Mouse (Mus musculus) MEL (cell line): ENCODE measurements around the gene Rab10. TPM values are rescaled to one million over a fixed set of nuclear protein-coding genes. Genes with fewer than 3 reads are reported as not detected.
"Not testable (repeated sequence)": the region's sequence is repeated elsewhere in the genome, so short reads cannot be mapped to it uniquely, and the experiment has no call there.

Experiments
- DNase-seq: peaks from one replicate; pipeline ENCODE4 v3.0.0; 2011; ENCODE audit warnings: low read depth, low spot score
- H3K27ac ChIP-seq: 2 replicates; pipeline ENCODE4 v1.5.1; 2012; ENCODE audit warnings: low read depth, mild to moderate bottlenecking, control low read depth, low read length, moderate library complexity; ENCODE audit not compliant: control insufficient read depth
- H3K27me3 ChIP-seq, 2 experiments: fragments of 150-350 bp in 1 of 2; sonication (generic) in 1 of 2; 2 replicates each; pipeline ENCODE4 v1.6.1; 2012; ENCODE audit warnings: low read length in 2 of 2, mild to moderate bottlenecking in 2 of 2, improper control_type of control experiment in 1 of 2, moderate library complexity in 1 of 2; ENCODE audit not compliant: insufficient read depth in 2 of 2, control insufficient read depth in 1 of 2
- H3K36me3 ChIP-seq, 2 experiments: 2 replicates each; pipeline ENCODE4 v1.6.1; 2012 to 2014; ENCODE audit warnings: low read length in 2 of 2, improper control_type of control experiment in 1 of 2, inconsistent platforms in 1 of 2, mild to moderate bottlenecking in 1 of 2; ENCODE audit not compliant: insufficient read depth in 2 of 2, control insufficient read depth in 1 of 2
- H3K4me1 ChIP-seq, 2 experiments: fragments of 150-350 bp in 1 of 2; sonication (generic) in 1 of 2; 2 replicates each; pipeline ENCODE4 v1.6.1; 2012; ENCODE audit warnings: low read length in 2 of 2, improper control_type of control experiment in 1 of 2, mild to moderate bottlenecking in 1 of 2; ENCODE audit not compliant: insufficient read depth in 2 of 2, control insufficient read depth in 1 of 2
- H3K4me3 ChIP-seq, 2 experiments: fragments of 150-350 bp in 1 of 2; sonication (generic) in 1 of 2; 2 replicates each; pipeline ENCODE4 v1.5.1; 2012; ENCODE audit warnings: low read depth in 2 of 2, low read length in 2 of 2, mild to moderate bottlenecking in 2 of 2, moderate library complexity in 2 of 2, control low read depth in 1 of 2, improper control_type of control experiment in 1 of 2; ENCODE audit not compliant: control insufficient read depth in 1 of 2, insufficient read depth in 1 of 2
- H3K79me2 ChIP-seq: 2 replicates; pipeline ENCODE4 v1.6.1; 2012; ENCODE audit warnings: mild to moderate bottlenecking, low read length, moderate library complexity; ENCODE audit not compliant: control insufficient read depth, poor library complexity, insufficient read depth
- H3K9ac ChIP-seq: 2 replicates; pipeline ENCODE4 v1.6.1; 2012; ENCODE audit warnings: low read depth, mild to moderate bottlenecking, control low read depth, low read length, moderate library complexity; ENCODE audit not compliant: control insufficient read depth, poor library complexity, severe bottlenecking
- H3K9me3 ChIP-seq: fragments of 150-350 bp; sonication (generic); replicated peaks from 2 replicates; pipeline ENCODE4 v1.6.1; 2012; ENCODE audit warnings: mild to moderate bottlenecking, low read length, improper control_type of control experiment, moderate library complexity; ENCODE audit not compliant: insufficient read depth
- CTCF ChIP-seq, 3 experiments: IDR thresholded peaks in 2 of 3; conservative IDR thresholded peaks in 1 of 3; 2 replicates each; pipeline ENCODE4 v1.5.1; 2011 to 2012; ENCODE audit warnings: low read length in 3 of 3, low read depth in 2 of 3, mild to moderate bottlenecking in 2 of 3, improper control_type of control experiment in 1 of 3, inconsistent platforms in 1 of 3, mixed read lengths in 1 of 3, moderate library complexity in 1 of 3; ENCODE audit not compliant: control insufficient read depth in 1 of 3, insufficient read depth in 1 of 3, poor library complexity in 1 of 3, severe bottlenecking in 1 of 3
- ELF1 ChIP-seq: IDR thresholded peaks from 2 replicates; pipeline ENCODE4 v1.6.1; 2014; ENCODE audit warnings: low read depth, mild to moderate bottlenecking, inconsistent platforms, low read length, improper control_type of control experiment, moderate library complexity
- MAFK ChIP-seq: IDR thresholded peaks from 2 replicates; pipeline ENCODE4 v1.6.1; 2011; ENCODE audit warnings: low read depth, mild to moderate bottlenecking, low read length, improper control_type of control experiment, borderline replicate concordance
- MAX ChIP-seq: IDR thresholded peaks from 2 replicates; pipeline ENCODE4 v1.6.1; 2011; ENCODE audit warnings: low read length, improper control_type of control experiment
- MAZ ChIP-seq: IDR thresholded peaks from 2 replicates; pipeline ENCODE4 v1.6.1; 2012; ENCODE audit warnings: low read depth, mild to moderate bottlenecking, inconsistent platforms, low read length, improper control_type of control experiment
- MEF2A ChIP-seq: IDR thresholded peaks from 2 replicates; pipeline ENCODE4 v1.6.1; 2014; ENCODE audit warnings: low read depth, mild to moderate bottlenecking, inconsistent platforms, low read length, improper control_type of control experiment; ENCODE audit not compliant: poor library complexity, insufficient replicate concordance, severe bottlenecking; ENCODE audit errors: extremely low read depth
- MXI1 ChIP-seq: IDR thresholded peaks from 2 replicates; pipeline ENCODE4 v1.6.1; 2011; ENCODE audit warnings: mild to moderate bottlenecking, low read depth, low read length, improper control_type of control experiment
- MYC ChIP-seq: IDR thresholded peaks from 2 replicates; pipeline ENCODE4 v1.6.1; 2011; ENCODE audit warnings: low read depth, mild to moderate bottlenecking, low read length, improper control_type of control experiment, moderate library complexity
- RAD21 ChIP-seq: IDR thresholded peaks from 2 replicates; pipeline ENCODE4 v1.6.1; 2011; ENCODE audit warnings: mild to moderate bottlenecking, low read depth, low read length, improper control_type of control experiment
- RCOR1 ChIP-seq: IDR thresholded peaks from 2 replicates; pipeline ENCODE4 v1.6.1; 2012; ENCODE audit warnings: low read depth, mild to moderate bottlenecking, inconsistent platforms, low read length, improper control_type of control experiment
- SMC3 ChIP-seq: IDR thresholded peaks from 2 replicates; pipeline ENCODE4 v1.6.1; 2011; ENCODE audit warnings: low read depth, low read length, improper control_type of control experiment
- TCF12 ChIP-seq: IDR thresholded peaks from 2 replicates; pipeline ENCODE4 v1.6.1; 2014; ENCODE audit warnings: low read depth, mild to moderate bottlenecking, inconsistent platforms, low read length, improper control_type of control experiment, moderate library complexity
- ZC3H11A ChIP-seq: IDR thresholded peaks from 2 replicates; pipeline ENCODE4 v1.6.1; 2012; ENCODE audit warnings: low read depth, mild to moderate bottlenecking, inconsistent platforms, low read length, improper control_type of control experiment
- ZNF384 ChIP-seq: IDR thresholded peaks from 2 replicates; pipeline ENCODE4 v1.6.1; 2012; ENCODE audit warnings: low read depth, mild to moderate bottlenecking, inconsistent platforms, low read length, improper control_type of control experiment
- polyA plus RNA-seq, 2 experiments: library from polyadenylated mRNA; stranded (reverse) in 1 of 2; unstranded in 1 of 2; fragments of >175 nt in 1 of 2; fragments of >200 nt in 1 of 2; gene quantifications; 2 replicates each; pipeline versions ENCODE4 v1.2.1 to v1.2.4; 2012; ENCODE audit warnings: low replicate concordance in 2 of 2, low read depth in 1 of 2; ENCODE audit not compliant: insufficient read length in 2 of 2, insufficient read depth in 1 of 2, missing spikeins in 1 of 2
- total RNA-seq: library from RNA; depleted of rRNA; stranded (reverse); fragments of 300-350 nt; gene quantifications from 2 replicates; pipeline ENCODE4 v1.2.3, GENCODE M21; 2012

Rab10 gene
- total and polyA plus RNA-seq, 3 experiments = 41.3 to 71.8 (median 67.7) TPM

- H3K36me3 ChIP-seq = peaks cover 4 to 17% of the 10 kb centered on the region in 2 experiments; a peak in 3 of 4 replicates
- H3K27me3 ChIP-seq = no peaks in the 10 kb centered on the region
- no peak overlapping the region for H3K27ac ChIP-seq
- peaks cover 57% of the 10 kb centered on the region for H3K79me2 ChIP-seq
- no peak for TF ChIP-seq TCF12
- TF ChIP-seq MEF2A = no peak
- peak; percentile 48; the same call in 1 of the 2 replicates for TF ChIP-seq ZNF384
- no peak for TF ChIP-seq CTCF (IDR thresholded peaks at IDR 0.05 in 2 of 3, conservative IDR thresholded peaks at IDR 0.05 in 1 of 3; ENCODE audit: control insufficient read depth in 1 of 3, insufficient read depth in 1 of 3, low read depth in 2 of 3, low read length in 3 of 3, poor library complexity in 1 of 3, severe bottlenecking in 1 of 3)
- peak overlapping the region; percentile 90 for H3K9ac ChIP-seq
- peaks cover 8 to 12% of the 10 kb centered on the region in 2 experiments; a peak in 3 of 4 replicates for H3K4me1 ChIP-seq
- peak; percentile 44 for DNase-seq
- H3K9me3 ChIP-seq = no peaks in the 10 kb centered on the region
- H3K4me3 ChIP-seq = peak overlapping the region; percentile 89 to 94
Measured at GRCm38 (mm10) chr12:3307587-3307986, 2.2 kb downstream of the Rab10 start.

- Histone ChIP-seq H3K4me3 (no peak overlapping the region), H3K27me3 (no peaks in the 10 kb centered on the region), H3K9ac (no peak overlapping the region), H3K36me3 (peaks cover 8 to 11% of the 10 kb centered on the region in 2 experiments), H3K4me1 (peaks cover 5 to 10% of the 10 kb centered on the region in 2 experiments; a peak in 3 of 4 replicates), H3K79me2 (peaks cover 76% of the 10 kb centered on the region), H3K9me3 (no peaks in the 10 kb centered on the region), H3K27ac (no peak overlapping the region)
- DNase-seq = no peak
- TF ChIP-seq MAZ (no peak), RCOR1 (no peak), ZC3H11A (0 out of 2 replicates have a peak, but pooled peaks have one; percentile 4), ELF1 (no peak), MAFK (no peak), MAX (0 out of 2 replicates have a peak, but pooled peaks have one; percentile 28), CTCF (IDR thresholded peaks at IDR 0.05 in 2 of 3, conservative IDR thresholded peaks at IDR 0.05 in 1 of 3; ENCODE audit: control insufficient read depth in 1 of 3, insufficient read depth in 1 of 3, low read depth in 2 of 3, low read length in 3 of 3, poor library complexity in 1 of 3, severe bottlenecking in 1 of 3) (peak in 1 of 3 experiments; percentile 42; a peak in 2 of 6 replicates), SMC3 (peak; percentile 37), MXI1 (0 out of 2 replicates have a peak, but pooled peaks have one; percentile 26), RAD21 (peak; percentile 46), MYC (peak; percentile 85)
Measured at GRCm38 (mm10) chr12:3305238-3305637, 4.5 kb downstream of the Rab10 start.

- H3K4me3 ChIP-seq, DNase-seq, H3K27me3 ChIP-seq, H3K27ac ChIP-seq, H3K9me3 ChIP-seq, H3K9ac ChIP-seq: not testable (repeated sequence)
- Histone ChIP-seq H3K4me1 (peaks cover 5 to 11% of the 10 kb centered on the region in 2 experiments; a peak in 3 of 4 replicates), H3K36me3 (peaks cover 9 to 24% of the 10 kb centered on the region in 2 experiments), H3K79me2 (peaks cover 74% of the 10 kb centered on the region)
- TF ChIP-seq ZNF384 = peak; percentile 44; the same call in 1 of the 2 replicates
Measured at GRCm38 (mm10) chr12:3297622-3298021, 12.1 kb downstream of the Rab10 start.
